Mouse (Mus musculus) stomach, embryonic 14.5 days (tissue): ENCODE measurements around the gene Ppard. TPM values are rescaled to one million over a fixed set of nuclear protein-coding genes. Genes with fewer than 3 reads are reported as not detected.

Experiments
- ATAC-seq: fragments of 200-750 bp; cut with Nextera tagmentation; 2 replicates; pipeline ENCODE4 v1.8.0; 2017; ENCODE audit warnings: low read depth, moderate TSS enrichment; ENCODE audit not compliant: insufficient number of reproducible peaks, insufficient read depth, low FRiP score
- H3K27ac ChIP-seq: fragments of 300-500 bp; sonication (generic); 2 replicates; pipeline ENCODE4 v1.5.1; 2014; ENCODE audit warnings: mild to moderate bottlenecking, low read length, moderate library complexity, mixed read lengths
- H3K27me3 ChIP-seq: fragments of 300-500 bp; sonication (generic); 2 replicates; pipeline ENCODE4 v1.6.1; 2014; ENCODE audit warnings: low read length, control low read depth, mixed read lengths; ENCODE audit not compliant: control insufficient read depth, insufficient read depth
- H3K36me3 ChIP-seq: fragments of 300-500 bp; sonication (generic); 2 replicates; pipeline ENCODE4 v1.6.1; 2014; ENCODE audit warnings: mild to moderate bottlenecking, control low read depth, low read length, moderate library complexity, mixed read lengths; ENCODE audit not compliant: control insufficient read depth, insufficient read depth
- H3K4me1 ChIP-seq: fragments of 300-500 bp; sonication (generic); 2 replicates; pipeline ENCODE4 v1.6.1; 2014; ENCODE audit warnings: low read length, control low read depth, mixed read lengths; ENCODE audit not compliant: control insufficient read depth, insufficient read depth
- H3K4me2 ChIP-seq: fragments of 300-500 bp; sonication (generic); replicated peaks from 2 replicates; pipeline ENCODE4 v1.6.1; 2014; ENCODE audit warnings: low read depth, low read length, control low read depth
- H3K4me3 ChIP-seq: fragments of 300-500 bp; sonication (generic); 2 replicates; pipeline ENCODE4 v1.5.1; 2014; ENCODE audit warnings: low read depth, low read length, control low read depth
- H3K9ac ChIP-seq: fragments of 300-500 bp; sonication (generic); replicated peaks from 2 replicates; pipeline ENCODE4 v1.6.1; 2014; ENCODE audit warnings: low read depth, mild to moderate bottlenecking, control low read depth, low read length, moderate library complexity, mixed read lengths
- H3K9me3 ChIP-seq: fragments of 300-500 bp; sonication (generic); 2 replicates; pipeline ENCODE4 v1.6.1; 2016; ENCODE audit warnings: low read depth, low read length, control low read depth; ENCODE audit not compliant: control insufficient read depth
- WGBS: fragments of 180-500 bp; shearing (Covaris S2); extraction: QIAGEN DNeasy Blood & Tissue Kit; methylation state at CpG from one replicate; pipeline ENCODE4 v1.1.7; 2014; 5-methylcytosine and 5-hydroxymethylcytosine counted together
- polyA plus RNA-seq: library from polyadenylated mRNA; unstranded; fragments of >200 nt; fragmentation: Nextera tagmentation; extraction: Ambion mirVana; gene quantifications from 2 replicates; pipeline ENCODE4 v1.2.1, GENCODE M21; 2014

Ppard gene
- polyA plus RNA-seq, 1 experiment from 2014 or later = 3.4 TPM

DNA sequence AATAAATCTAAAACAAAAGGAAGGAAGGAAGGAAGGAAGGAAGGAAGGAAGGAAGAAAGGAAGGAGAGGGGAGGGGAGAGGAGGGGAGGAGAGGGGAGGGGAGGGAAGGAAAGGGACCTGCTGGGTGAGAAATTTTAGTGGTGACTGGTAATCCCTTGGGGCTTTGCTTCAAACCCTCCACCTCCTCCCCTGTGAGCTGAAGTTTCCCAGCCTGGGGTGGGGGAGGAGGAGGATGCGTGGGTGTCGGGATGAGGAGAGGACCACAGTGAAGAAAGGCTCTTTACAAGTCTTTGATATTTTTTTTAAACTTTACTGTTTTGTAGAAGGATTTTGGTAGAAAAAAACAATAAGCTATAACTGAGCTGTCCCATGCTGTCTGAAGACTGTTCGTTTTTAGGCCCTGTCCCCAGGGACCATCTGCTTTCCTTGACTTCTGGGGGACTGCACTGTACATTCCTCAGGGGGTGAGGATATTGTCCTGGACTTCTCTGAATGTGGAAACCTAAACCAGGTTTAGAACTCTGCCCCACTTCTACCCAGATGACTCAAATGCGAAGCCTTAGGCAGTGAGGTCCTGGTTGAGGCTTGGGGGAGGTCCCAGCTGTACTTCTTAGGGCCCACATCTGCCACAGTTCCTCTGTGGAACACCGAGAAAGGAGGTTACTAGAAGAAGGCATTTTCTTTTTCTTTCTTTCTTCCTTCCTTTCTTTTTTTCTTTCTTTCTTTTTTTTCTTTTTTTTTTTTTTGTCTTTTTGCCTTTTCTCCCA lies 79.0 kb downstream of the Ppard start:
- 68% methylated on average over 5 of the region's 5 CpGs for WGBS
- no peak overlapping the region for H3K9ac ChIP-seq
- H3K9me3 ChIP-seq = no peaks in the 10 kb centered on the region

GRCm38 (mm10) chr17:28312232-28313211 lies 80.0 kb downstream of the Ppard start:
- Histone ChIP-seq H3K27me3 (no peaks in the 10 kb centered on the region), H3K27ac (peak overlapping the region; percentile 55), H3K4me1 (peaks cover 10% of the 10 kb centered on the region), H3K4me3 (peak overlapping the region; percentile 89), H3K9ac (no peak overlapping the region), H3K9me3 (no peaks in the 10 kb centered on the region), H3K4me2 (peak overlapping the region; percentile 27; the same call in 1 of the 2 replicates), H3K36me3 (peaks cover 16% of the 10 kb centered on the region)
- peak; percentile 0; the same call in 1 of the 2 replicates for ATAC-seq
- WGBS = 22% methylated on average over 17 of the region's 17 CpGs

More for the DNA sequence above, 79.0 kb downstream of the Ppard start:
- Histone ChIP-seq H3K4me3 (no peak overlapping the region), H3K27ac (no peak overlapping the region), H3K36me3 (peaks cover 7% of the 10 kb centered on the region), H3K4me2 (no peak overlapping the region), H3K27me3 (no peaks in the 10 kb centered on the region), H3K4me1 (peaks cover 10% of the 10 kb centered on the region)
- ATAC-seq = no peak

GRCm38 (mm10) chr17:28313212-28313879 lies 80.8 kb downstream of the Ppard start, which contains the start of gene Fance:
Gene Fance (plus strand): TSS chr17:28313519.
- Histone ChIP-seq H3K4me1 (peaks cover 9% of the 10 kb centered on the region), H3K27ac (peak within 1 kb of the TSS; percentile 92), H3K4me3 (peak within 1 kb of the TSS; percentile 89), H3K4me2 (peak within 1 kb of the TSS; percentile 79), H3K36me3 (peaks cover 20% of the 10 kb centered on the region), H3K27me3 (no peaks in the 10 kb centered on the region), H3K9me3 (no peaks in the 10 kb centered on the region), H3K9ac (peak within 1 kb of the TSS; percentile 90)
- WGBS = under 1% methylated on average over 69 of the region's 69 CpGs
- ATAC-seq = peak; percentile 98

DNA sequence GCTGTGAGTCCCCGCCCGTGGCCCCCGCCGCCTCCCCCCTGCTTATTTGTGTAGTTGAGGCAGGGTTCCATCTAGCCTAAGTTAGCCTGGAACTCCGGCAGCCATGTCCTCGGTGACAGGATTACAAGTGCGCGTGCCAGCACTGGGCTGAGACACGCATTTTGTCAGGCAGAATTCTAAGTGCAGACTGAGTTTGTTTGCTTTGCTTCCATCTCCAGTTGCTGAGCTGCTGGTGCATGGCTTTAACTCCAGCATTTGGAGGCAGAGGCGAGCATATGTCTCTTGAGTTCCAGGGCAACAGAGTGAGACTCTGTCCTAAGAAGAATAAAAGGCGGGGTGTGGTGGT lies 81.4 kb downstream of the Ppard start:
- H3K4me1 ChIP-seq = peaks cover 5% of the 10 kb centered on the region
- H3K4me3 ChIP-seq = peak overlapping the region; percentile 89
- peak overlapping the region; percentile 90 for H3K9ac ChIP-seq
- no peak for ATAC-seq
- no peaks in the 10 kb centered on the region for H3K9me3 ChIP-seq
- WGBS = 2% methylated on average over 11 of the region's 11 CpGs
- H3K4me2 ChIP-seq = peak overlapping the region; percentile 79
- peak overlapping the region; percentile 92 for H3K27ac ChIP-seq
- H3K36me3 ChIP-seq = peaks cover 22% of the 10 kb centered on the region
- H3K27me3 ChIP-seq = no peaks in the 10 kb centered on the region

DNA sequence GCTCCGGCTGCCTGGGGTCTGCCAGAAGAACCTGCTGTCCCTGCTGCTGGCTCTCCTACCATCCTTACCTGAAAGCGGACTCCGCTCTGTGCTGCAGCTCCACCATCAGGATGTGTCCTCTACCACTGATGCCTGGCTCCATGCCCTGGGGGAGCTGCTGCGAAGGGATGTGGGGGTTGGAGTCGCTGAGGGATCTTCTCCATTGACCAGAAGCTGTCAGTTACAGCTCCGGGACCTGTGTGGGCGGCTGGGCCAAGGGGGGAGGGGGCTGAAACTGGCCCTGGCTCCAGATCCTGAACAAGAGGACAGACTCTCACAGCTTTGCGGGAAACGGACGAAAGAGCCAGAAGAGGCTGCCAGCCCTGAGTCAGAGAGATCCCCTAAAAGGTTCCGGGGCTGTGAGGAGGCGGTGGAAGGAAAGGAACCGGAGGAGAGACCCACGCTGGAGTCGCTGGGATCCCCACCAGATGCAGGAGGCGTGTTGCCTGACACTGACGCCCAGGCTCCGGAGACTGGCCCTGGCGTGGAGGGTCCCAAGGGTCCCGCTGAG lies 83.2 kb downstream of the Ppard start:
- H3K4me1 ChIP-seq = peaks cover 5% of the 10 kb centered on the region
- no peak overlapping the region for H3K4me2 ChIP-seq
- no peaks in the 10 kb centered on the region for H3K9me3 ChIP-seq
- H3K4me3 ChIP-seq = no peak overlapping the region
- WGBS = 88% methylated on average over 20 of the region's 20 CpGs
- no peak for ATAC-seq
- no peak overlapping the region for H3K9ac ChIP-seq
- no peaks in the 10 kb centered on the region for H3K27me3 ChIP-seq
- peaks cover 27% of the 10 kb centered on the region for H3K36me3 ChIP-seq
- no peak overlapping the region for H3K27ac ChIP-seq

DNA sequence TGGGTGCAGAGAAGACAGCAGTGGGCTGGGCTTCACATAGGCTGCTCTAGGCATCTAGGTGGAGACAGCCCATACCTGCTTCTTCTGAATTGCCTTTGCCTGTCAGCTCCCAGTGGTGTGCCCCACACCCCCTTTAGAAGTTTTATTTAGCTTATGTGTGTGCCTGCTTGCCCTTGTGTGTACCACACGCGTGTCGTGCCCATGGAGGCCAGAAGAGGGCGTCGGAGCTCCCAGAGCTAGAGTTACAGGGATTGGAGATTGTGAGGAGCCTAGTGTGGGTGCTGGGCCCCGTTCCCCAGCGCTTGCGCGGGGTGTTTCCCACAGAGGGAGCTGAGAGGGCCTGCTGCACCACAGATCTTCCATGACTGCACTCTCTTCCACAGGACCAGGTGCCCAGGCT lies 84.0 kb downstream of the Ppard start:
- Histone ChIP-seq H3K4me2 (no peak overlapping the region), H3K27me3 (no peaks in the 10 kb centered on the region), H3K4me3 (no peak overlapping the region), H3K9me3 (no peaks in the 10 kb centered on the region), H3K36me3 (peaks cover 35% of the 10 kb centered on the region), H3K9ac (no peak overlapping the region), H3K27ac (no peak overlapping the region), H3K4me1 (peaks cover 5% of the 10 kb centered on the region)
- 90% methylated on average over 9 of the region's 9 CpGs for WGBS
- ATAC-seq = no peak

DNA sequence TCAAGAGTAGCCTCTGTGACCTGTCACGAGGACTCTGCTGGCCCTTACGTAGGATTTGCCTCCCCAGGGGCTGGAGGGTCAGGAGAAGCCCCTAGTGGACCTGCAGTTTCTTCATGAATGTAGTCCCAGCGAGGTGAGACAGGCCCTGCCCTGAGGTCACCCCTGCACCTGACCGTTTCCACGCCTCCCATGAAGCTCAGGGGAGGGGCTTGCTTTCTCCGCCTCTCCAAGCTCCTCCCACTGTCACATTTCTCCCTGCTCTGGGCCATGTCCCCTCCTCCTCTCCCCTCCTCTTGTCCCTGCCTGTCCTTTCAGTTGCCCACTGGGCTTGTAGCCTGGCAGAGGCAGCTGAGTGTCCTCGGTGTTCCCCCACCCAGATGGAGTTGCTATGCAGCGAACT lies 84.6 kb downstream of the Ppard start:
- no peaks in the 10 kb centered on the region for H3K9me3 ChIP-seq
- peaks cover 5% of the 10 kb centered on the region for H3K4me1 ChIP-seq
- H3K27me3 ChIP-seq = no peaks in the 10 kb centered on the region
- no peak overlapping the region for H3K4me2 ChIP-seq
- no peak overlapping the region for H3K27ac ChIP-seq
- H3K4me3 ChIP-seq = no peak overlapping the region
- H3K9ac ChIP-seq = no peak overlapping the region
- peaks cover 35% of the 10 kb centered on the region for H3K36me3 ChIP-seq
- ATAC-seq = no peak
- WGBS = 60% methylated on average over 8 of the region's 8 CpGs

DNA sequence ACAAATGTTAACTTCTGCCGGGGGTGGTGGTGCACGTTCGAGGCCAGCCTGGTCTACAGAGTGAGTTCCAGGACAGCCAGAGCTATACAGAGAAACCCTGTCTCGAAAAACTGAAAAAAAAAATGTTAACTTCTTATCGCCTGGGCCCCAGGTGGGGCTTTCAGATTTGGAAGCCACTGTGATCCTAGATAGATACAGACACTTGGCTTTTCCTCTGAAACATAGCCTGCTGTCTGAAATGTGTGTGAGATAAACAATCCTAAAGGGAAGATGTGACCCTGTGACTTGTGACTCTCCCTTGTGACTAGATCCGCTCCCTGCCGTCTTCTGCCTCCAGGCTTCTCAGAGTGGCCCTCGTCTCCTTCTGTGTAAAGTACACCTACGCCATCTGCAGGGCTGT lies 85.2 kb downstream of the Ppard start:
- Histone ChIP-seq H3K36me3 (peaks cover 35% of the 10 kb centered on the region), H3K4me2 (no peak overlapping the region), H3K9me3 (no peaks in the 10 kb centered on the region), H3K9ac (no peak overlapping the region), H3K27me3 (no peaks in the 10 kb centered on the region), H3K4me1 (peaks cover 5% of the 10 kb centered on the region), H3K4me3 (no peak overlapping the region), H3K27ac (no peak overlapping the region)
- ATAC-seq = no peak
- WGBS = 84% methylated on average over 9 of the region's 9 CpGs
